Mouse (Mus musculus) stomach, postnatal 0 days (tissue): ENCODE measurements around the gene Sulf2.

ENCODE experiments used
- CTCF ChIP-seq: IDR thresholded peaks from 2 replicates; pipeline ENCODE4 v1.5.1; 2016; ENCODE audit warnings: antibody characterized with exemption, low read depth, mild to moderate bottlenecking, moderate library complexity
- EP300 ChIP-seq: optimal IDR thresholded peaks from 2 replicates; pipeline ENCODE3; 2016; ENCODE audit warnings: antibody characterized with exemption

- TF ChIP-seq CTCF: no peak
- TF ChIP-seq EP300: no peak
Observed at GRCm38 (mm10) chr2:166048852-166049251, 106.6 kb downstream of the Sulf2 start.
